Mouse (Mus musculus) lung, postnatal 0 days (tissue): ENCODE data around the gene Phospho1. TPM values are rescaled to one million over a fixed set of nuclear protein-coding genes. Genes with fewer than 3 reads are reported as not detected.

ENCODE experiments used
- ATAC-seq: fragments of 200-750 bp; cut with Nextera tagmentation; 2 replicates; pipeline ENCODE4 v1.8.0; 2017; ENCODE audit warnings: moderate library complexity
- DNase-seq: peaks from one replicate; pipeline ENCODE4 v3.0.0-alpha.2; 2016; ENCODE audit warnings: low spot score
- H3K27ac ChIP-seq: fragments of 300-500 bp; sonication (generic); 2 replicates; pipeline ENCODE4 v1.5.1; 2014; ENCODE audit warnings: antibody characterized with exemption, mild to moderate bottlenecking, low read length, mixed read lengths
- H3K27me3 ChIP-seq: fragments of 300-500 bp; sonication (generic); replicated peaks from 2 replicates; pipeline ENCODE4 v1.6.1; 2014; ENCODE audit warnings: low read length, mixed read lengths; ENCODE audit not compliant: insufficient read depth
- H3K36me3 ChIP-seq: fragments of 300-500 bp; sonication (generic); 2 replicates; pipeline ENCODE4 v1.6.1; 2014; ENCODE audit warnings: low read length, mixed read lengths; ENCODE audit not compliant: insufficient read depth
- H3K4me1 ChIP-seq: fragments of 300-500 bp; sonication (generic); 2 replicates; pipeline ENCODE4 v1.6.1; 2014; ENCODE audit warnings: antibody characterized with exemption, low read depth, low read length, mixed read lengths; ENCODE audit not compliant: insufficient read depth
- H3K4me2 ChIP-seq: fragments of 300-500 bp; sonication (generic); replicated peaks from 2 replicates; pipeline ENCODE4 v1.6.1; 2014; ENCODE audit warnings: low read depth, mild to moderate bottlenecking, low read length, moderate library complexity, mixed read lengths
- H3K4me3 ChIP-seq: fragments of 300-500 bp; sonication (generic); 2 replicates; pipeline ENCODE4 v1.5.1; 2014; ENCODE audit warnings: low read depth, low read length
- H3K9ac ChIP-seq: fragments of 300-500 bp; sonication (generic); replicated peaks from 2 replicates; pipeline ENCODE4 v1.6.1; 2014; ENCODE audit warnings: low read depth, mild to moderate bottlenecking
- H3K9me3 ChIP-seq: fragments of 300-500 bp; sonication (generic); 2 replicates; pipeline ENCODE4 v1.6.1; 2016; ENCODE audit warnings: low read length, mixed read lengths
- CTCF ChIP-seq: IDR thresholded peaks from 2 replicates; pipeline ENCODE4 v1.5.1; 2016; ENCODE audit warnings: antibody characterized with exemption, mild to moderate bottlenecking
- EP300 ChIP-seq: IDR thresholded peaks from 2 replicates; pipeline ENCODE4 v1.6.1; 2016; ENCODE audit warnings: antibody characterized with exemption, mild to moderate bottlenecking, control low read depth
- WGBS: fragments of 180-500 bp; shearing (Covaris S2); extraction: QIAGEN DNeasy Blood & Tissue Kit; methylation state at CpG from one replicate; pipeline ENCODE4 v1.1.7; 2014; 5-methylcytosine and 5-hydroxymethylcytosine counted together
- polyA plus RNA-seq: library from polyadenylated mRNA; unstranded; fragments of >200 nt; fragmentation: Nextera tagmentation; extraction: Ambion mirVana; gene quantifications from 2 replicates; pipeline ENCODE4 v1.2.1, GENCODE M21; 2015

The Phospho1 gene
- polyA plus RNA-seq, 1 experiment from 2014 or later = 1.6 TPM

- peak; percentile 99 for DNase-seq
- Histone ChIP-seq H3K27ac (peak overlapping the region; percentile 92), H3K4me2 (peak overlapping the region; percentile 73), H3K4me3 (peak overlapping the region; percentile 75), H3K36me3 (no peaks in the 10 kb centered on the region), H3K27me3 (no peaks in the 10 kb centered on the region), H3K4me1 (0 out of 2 replicates have a peak, but pooled peaks cover 4% of the 10 kb centered on the region), H3K9ac (peak overlapping the region; percentile 56), H3K9me3 (no peaks in the 10 kb centered on the region)
- TF ChIP-seq EP300 (no peak; the same call in 1 of the 2 replicates), CTCF (no peak)
- ATAC-seq = peak; percentile 98
- 2% methylated on average over 57 of the region's 58 CpGs for WGBS
These were observed 34.5 kb downstream of the Phospho1 start for GRCm38 (mm10) chr11:95858528-95859467.

DNA sequence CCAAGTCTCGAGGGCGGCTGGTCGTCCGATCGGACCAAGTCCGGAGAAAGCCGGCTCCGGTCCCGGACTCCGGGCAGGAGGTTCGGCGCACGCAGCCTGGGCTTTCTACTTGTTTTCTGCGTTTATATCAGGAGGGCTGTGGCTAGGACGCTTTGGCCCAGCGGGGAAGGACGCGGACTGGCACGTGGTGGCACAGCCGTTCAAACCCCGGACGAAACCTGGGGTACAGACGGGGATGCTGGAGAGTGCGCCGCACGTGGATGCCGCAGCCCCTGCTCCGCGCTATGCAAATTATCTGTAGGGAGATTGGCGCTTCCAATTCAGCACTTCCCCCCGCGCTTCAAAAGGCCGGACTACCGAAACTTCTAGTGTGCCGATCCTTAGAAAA is 35.2 kb downstream of the Phospho1 start:
- TF ChIP-seq CTCF (peak; percentile 4; the same call in 1 of the 2 replicates), EP300 (no peak)
- Histone ChIP-seq H3K4me3 (peak overlapping the region; percentile 75), H3K9me3 (no peaks in the 10 kb centered on the region), H3K27ac (peak overlapping the region; percentile 92), H3K36me3 (no peaks in the 10 kb centered on the region), H3K4me1 (0 out of 2 replicates have a peak, but pooled peaks cover 4% of the 10 kb centered on the region), H3K9ac (peak overlapping the region; percentile 56), H3K27me3 (no peaks in the 10 kb centered on the region), H3K4me2 (peak overlapping the region; percentile 73)
- DNase-seq = peak; percentile 77
- ATAC-seq = peak; percentile 28
- WGBS = 2% methylated on average over 35 of the region's 35 CpGs

- DNase-seq = no peak
- Histone ChIP-seq H3K27me3 (no peaks in the 10 kb centered on the region), H3K4me1 (0 out of 2 replicates have a peak, but pooled peaks cover 4% of the 10 kb centered on the region), H3K4me3 (peak overlapping the region; percentile 75), H3K9ac (no peak overlapping the region), H3K36me3 (no peaks in the 10 kb centered on the region), H3K4me2 (peak overlapping the region; percentile 73), H3K27ac (no peak overlapping the region; the same call in 1 of the 2 replicates), H3K9me3 (no peaks in the 10 kb centered on the region)
- TF ChIP-seq EP300 (no peak), CTCF (no peak)
- WGBS = 16% methylated on average over 3 of the region's 3 CpGs
- ATAC-seq = no peak
These were observed 35.8 kb downstream of the Phospho1 start for GRCm38 (mm10) chr11:95860071-95860490.

- TF ChIP-seq CTCF = no peak
- TF ChIP-seq EP300 = no peak
- Histone ChIP-seq H3K27ac (no peak overlapping the region), H3K4me1 (0 out of 2 replicates have a peak, but pooled peaks cover 4% of the 10 kb centered on the region), H3K9ac (no peak overlapping the region), H3K4me2 (no peak overlapping the region), H3K36me3 (no peaks in the 10 kb centered on the region), H3K4me3 (no peak overlapping the region), H3K27me3 (no peaks in the 10 kb centered on the region), H3K9me3 (no peaks in the 10 kb centered on the region)
- 91% methylated on average over 8 of the region's 8 CpGs for WGBS
- DNase-seq = no peak
- ATAC-seq = no peak
These were observed 37.1 kb downstream of the Phospho1 start for GRCm38 (mm10) chr11:95861397-95861796.

DNA sequence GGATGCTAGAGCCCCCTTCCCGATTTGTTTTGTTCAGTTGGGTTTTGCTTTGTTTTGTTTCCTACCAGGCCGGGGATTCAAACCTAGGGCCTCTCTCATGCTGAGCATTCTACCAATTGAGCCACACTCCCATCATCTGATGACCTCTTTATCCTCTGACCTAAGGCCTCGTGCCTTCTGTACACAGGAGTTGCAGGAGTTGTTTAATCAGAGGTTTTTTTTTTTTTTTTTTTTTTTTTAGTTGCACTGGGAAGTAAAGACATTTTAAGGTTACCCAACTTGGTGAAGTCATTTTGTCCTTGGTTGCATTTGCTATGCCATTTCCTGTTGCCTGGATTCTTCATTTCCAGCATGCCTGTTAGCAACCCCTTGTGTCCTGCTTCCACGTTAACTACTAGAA is 45.1 kb downstream of the Phospho1 start:
- Histone ChIP-seq H3K36me3 (no peaks in the 10 kb centered on the region), H3K4me1 (no peaks in the 10 kb centered on the region), H3K9me3 (no peaks in the 10 kb centered on the region), H3K9ac (no peak overlapping the region), H3K4me2 (no peak overlapping the region), H3K27me3 (no peaks in the 10 kb centered on the region), H3K4me3 (no peak overlapping the region), H3K27ac (no peak overlapping the region)
- DNase-seq (no peak), ATAC-seq (no peak)
- TF ChIP-seq EP300 (no peak), CTCF (no peak)
- 63% methylated on average over 4 of the region's 4 CpGs for WGBS

GRCm38 (mm10) chr11:95869918-95870470 is 45.7 kb downstream of the Phospho1 start:
- no peak for ATAC-seq

More at GRCm38 (mm10) chr11:95869918-95870470, 45.7 kb downstream of the Phospho1 start:
- no peaks in the 10 kb centered on the region for H3K36me3 ChIP-seq
- WGBS = 46% methylated on average over 6 of the region's 6 CpGs
- H3K4me2 ChIP-seq = no peak overlapping the region
- DNase-seq = peak; percentile 18
- H3K9ac ChIP-seq = no peak overlapping the region
- H3K4me3 ChIP-seq = no peak overlapping the region
- H3K27me3 ChIP-seq = no peaks in the 10 kb centered on the region
- TF ChIP-seq CTCF (no peak), EP300 (no peak)
- no peaks in the 10 kb centered on the region for H3K4me1 ChIP-seq
- H3K9me3 ChIP-seq = no peaks in the 10 kb centered on the region
- no peak overlapping the region for H3K27ac ChIP-seq
